Mouse (Mus musculus) right cerebral cortex, postnatal 10 days (tissue): ENCODE results near the gene Cdk2ap2.
A peak's percentile ranks its signal among the peaks of the same experiment; 100 is the strongest.

ENCODE experiments used
- DNase-seq, 2 experiments: peaks; one replicate each; pipeline ENCODE4 v3.0.0; 2021; ENCODE audit warnings: low spot score in 2 of 2

Cdk2ap2 gene

DNA sequence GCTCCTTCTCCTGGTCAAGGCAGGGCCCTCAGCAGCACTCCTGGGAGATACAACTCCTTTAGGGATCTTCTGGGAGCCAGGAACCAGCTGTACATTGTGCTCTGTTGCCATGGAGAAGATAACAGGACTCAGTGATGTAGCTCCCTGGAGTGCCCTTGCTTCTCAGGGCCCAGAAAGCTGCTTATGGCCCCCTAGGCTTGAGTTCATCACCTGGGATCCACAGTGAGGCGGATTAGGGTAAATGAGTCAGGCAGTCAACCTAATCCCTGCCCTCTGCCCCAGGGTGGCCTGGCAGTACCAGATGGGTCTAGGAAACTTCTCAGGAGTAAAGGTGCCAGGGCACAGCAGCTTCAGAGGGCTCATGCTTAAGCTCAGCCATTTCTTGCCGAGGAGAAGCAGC, 42.5 kb downstream of the Cdk2ap2 start, which contains the start of gene Gpr152:
Gene Gpr152 (plus strand): TSS at position 342 of the 400 bp plus-strand sequence.
- no peak for DNase-seq

DNA sequence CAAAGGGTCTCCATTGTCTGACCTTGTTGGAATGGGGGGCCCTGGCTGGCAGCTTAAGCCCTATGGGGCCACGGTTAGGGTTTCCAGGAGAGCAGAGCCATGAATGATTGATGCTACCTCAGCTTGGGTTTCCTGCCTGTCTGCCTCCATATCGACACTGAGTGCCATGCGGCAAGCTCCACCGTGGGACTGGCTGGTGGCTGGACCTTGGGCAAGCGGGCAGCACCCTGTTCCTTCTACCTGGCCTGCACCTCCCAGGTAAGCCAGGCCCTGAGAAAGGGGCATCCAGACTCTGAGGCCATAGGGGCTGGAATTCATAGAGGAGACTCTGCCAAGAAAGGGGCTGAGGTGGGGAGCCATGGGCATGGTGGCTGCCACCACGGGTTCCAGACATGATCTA, 43.2 kb downstream of the Cdk2ap2 start:
- DNase-seq = no peak

DNA sequence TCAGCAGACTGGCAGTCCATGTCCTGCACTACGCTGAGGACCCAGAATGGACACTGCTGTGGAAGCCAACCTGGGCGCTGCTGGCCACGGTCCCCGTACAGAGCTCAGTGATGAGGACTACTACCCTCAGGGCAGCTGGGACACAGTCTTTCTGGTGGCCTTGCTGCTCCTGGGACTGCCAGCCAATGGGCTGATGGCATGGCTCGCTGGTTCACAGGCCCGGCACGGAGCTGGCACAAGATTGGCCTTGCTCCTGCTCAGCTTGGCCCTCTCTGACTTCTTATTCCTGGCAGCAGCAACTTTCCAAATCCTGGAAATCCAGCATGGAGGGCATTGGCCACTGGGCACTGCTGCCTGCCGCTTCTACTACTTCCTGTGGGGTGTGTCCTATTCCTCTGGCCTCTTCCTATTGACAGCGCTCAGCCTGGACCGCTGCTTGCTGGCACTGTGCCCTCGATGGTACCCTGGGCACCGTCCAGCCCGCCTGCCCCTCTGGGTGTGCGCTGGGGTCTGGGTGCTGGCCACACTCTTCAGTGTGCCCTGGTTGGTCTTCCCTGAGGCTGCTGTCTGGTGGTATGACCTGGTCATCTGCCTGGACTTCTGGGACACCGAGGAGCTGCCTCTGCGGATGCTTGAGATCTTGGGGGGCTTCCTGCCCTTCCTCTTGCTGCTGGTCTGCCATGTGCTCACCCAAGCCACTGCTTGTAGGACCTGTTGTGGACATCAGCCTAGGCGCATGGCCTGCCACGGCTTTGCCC, 45.6 kb downstream of the Cdk2ap2 start:
- no peak for DNase-seq

DNA sequence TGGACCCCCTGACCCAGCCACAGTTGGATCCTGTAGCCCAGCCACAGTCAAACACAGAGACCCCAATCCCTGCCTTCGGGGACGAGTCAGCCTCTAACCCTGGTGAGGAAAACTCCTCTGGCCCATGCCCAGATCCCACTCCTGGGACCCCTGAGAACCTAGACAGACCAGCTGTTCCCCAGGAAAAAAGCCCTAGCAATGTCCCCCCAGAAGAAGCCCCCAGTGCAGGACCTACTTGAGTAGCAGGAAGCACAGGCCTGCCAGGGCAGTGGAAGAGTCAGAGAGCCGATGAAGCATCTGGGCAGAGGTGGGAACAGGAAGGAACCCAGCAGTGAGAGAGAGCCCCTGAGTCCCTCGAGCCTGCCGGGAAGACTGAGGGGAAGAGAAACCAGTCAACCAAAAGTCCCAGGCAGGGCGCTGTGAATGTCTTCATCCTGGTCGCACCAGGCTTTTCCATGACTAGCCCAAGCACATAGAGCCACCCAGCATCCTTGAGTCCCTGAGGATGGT, 46.8 kb downstream of the Cdk2ap2 start, which contains the start of gene Cabp4:
Gene Cabp4 (minus strand): TSS at position 275 of the 510 bp plus-strand sequence.
- no peak for DNase-seq

DNA sequence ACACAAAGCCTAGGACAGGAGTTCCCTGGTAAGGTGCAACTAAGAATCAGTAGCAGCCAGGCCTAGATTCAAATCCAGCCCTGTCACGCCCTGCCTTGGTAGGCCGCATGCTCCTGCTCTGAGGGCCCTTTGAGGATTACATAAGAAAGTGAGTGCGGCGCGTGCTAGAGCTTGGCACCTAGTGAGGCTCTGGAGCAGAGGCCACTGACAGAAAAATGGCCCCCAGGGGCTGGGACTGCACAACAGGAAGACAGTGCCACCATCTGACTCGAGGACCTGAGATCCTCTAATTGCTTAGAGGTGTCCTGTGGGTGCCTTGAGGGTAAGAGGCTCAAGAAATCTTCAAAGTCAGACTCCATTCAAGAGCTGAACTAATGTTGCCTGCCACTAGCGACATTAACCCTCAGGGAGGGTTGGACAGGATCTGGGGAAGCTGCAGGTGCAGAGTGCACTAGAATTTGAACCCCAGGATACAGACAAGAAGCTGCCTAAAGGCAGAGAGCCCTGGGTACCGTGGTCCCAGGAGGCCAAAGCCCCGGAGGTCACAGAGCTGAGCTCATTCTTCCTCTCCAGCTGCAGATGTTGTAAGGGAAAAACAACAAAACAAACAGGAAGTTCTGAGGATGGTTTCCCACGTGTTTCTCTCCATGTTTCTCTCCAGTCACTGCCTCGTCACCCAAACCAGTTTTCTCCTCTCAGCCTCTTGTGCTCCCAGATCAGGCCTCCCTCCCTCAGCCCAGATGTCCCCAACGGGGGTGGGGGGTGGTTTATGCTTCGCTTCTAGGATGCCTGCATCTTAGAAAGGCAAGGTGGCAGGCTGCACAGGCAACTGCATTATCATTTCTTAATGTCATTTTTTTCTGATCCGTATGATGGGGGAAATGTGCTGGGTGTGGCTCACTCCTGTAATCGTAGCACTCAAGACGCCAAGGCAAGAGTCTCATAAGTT, 47.8 kb downstream of the Cdk2ap2 start:
- no peak for DNase-seq

DNA sequence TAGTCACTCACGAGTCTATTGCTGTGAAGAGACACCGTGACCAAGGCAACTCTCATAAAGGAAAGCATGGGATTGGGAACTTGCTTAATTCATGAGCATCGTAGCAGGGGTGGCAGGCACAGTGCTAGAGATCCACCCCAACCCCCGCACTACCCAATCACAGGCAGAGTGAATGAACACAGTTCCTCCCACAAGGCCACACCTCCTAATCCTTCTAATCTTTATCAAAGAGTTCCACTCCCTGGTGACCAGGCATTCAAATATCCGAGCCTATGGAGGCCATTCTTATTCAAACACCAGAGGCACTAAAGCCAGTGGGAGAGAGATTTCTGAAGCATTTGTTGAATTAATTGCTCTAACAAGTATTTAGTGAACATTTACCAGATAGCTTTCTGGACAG, 49.0 kb downstream of the Cdk2ap2 start:
- no peak for DNase-seq

DNA sequence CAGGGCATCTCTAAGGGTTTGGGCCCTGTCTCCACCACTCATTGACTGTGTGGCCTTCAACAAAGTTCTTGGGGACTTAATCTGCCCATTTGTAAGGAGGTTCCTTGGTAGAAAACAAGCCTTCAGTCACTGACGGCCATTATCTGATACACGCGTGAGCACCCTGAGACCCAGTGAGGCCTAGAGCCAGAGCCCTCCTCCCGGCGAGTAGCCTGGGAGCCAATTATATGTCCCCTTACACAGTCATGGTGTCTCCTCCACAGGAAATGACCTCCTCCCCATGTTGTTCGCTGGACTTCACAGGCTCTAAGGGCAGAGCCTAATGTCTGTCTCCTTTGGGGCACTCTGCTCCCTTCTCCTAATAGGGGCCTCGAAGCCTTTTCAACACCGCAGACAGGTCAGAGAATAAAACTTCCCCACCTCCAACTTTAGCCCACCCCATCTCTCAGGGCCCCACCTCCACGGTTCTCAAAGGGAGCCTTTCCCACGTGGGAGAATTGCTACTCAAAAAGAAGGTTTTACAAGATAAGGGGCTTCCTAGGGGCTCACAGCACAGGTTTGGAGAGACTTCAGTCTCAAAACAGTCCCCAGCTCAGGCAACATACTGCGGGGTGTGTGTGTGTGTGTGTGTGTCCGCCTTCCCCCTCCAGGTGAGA, 49.5 kb downstream of the Cdk2ap2 start:
- DNase-seq = no peak

DNA sequence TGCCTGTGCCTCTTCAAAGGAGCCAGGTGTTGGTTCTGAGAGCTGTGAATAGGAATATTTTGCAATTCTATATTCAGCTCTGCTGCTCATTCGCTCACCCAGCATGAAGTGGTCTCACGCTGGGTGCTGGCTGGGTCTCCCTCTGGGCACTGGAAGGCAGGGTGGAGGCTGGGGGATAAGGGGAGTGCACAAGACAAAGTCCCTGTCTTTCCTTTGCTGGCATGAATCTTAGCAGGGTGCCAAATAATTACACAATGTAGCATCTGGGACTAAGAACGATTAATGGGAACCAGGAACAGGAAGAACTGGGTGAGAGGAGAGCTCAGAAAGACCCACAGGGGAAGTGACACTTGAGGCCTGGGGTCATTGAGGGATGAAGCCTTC, 50.0 kb downstream of the Cdk2ap2 start:
- no peak for DNase-seq

DNA sequence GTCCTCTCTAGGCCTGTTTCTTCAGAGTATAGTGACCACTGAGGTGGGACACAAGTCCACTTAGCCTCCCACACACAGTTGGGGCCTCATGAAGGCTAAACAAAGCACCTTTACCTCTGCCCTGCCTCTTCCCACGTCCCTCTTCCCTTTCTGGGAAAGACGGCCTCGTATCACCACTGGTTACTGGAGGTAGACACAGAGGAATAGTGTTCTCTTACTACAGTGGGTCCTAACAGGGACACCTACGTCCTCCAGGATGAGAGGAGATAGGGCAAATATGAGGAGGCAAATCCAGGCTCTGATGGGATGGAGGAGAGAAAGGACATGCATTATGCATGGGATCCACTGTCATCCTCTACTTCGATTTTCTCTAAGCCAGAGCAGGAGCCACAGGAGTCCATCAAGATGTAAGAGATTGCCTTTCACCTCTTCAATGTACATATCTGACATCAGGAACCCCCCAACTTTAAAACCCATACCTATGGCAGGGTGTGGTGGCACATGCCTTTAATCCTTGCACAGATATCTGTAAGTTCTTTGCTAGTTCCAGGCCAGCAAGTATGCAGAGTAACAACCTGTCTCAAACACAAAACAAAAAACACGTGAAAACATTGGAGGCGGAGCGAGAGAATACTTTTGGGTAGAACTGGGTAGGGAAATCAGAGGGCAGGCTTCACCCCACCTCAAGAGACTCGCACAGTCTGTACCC, 51.0 kb downstream of the Cdk2ap2 start:
- no peak for DNase-seq

DNA sequence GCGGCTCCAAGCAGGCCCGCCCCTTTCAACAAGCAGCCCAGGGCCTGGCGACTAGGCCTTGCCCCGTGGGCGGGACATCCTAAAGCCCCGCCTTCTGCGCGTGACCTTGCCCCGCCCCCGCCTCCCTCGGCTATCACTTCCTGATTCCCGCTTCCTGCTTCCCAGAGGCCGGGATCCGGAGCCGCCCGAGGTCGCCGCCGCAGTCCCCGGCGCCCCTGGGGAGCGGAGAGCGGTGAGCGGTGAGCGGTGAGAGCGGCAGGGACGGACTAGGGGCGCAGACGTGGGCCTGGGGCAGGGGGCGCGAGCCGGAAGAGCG, 51.5 kb downstream of the Cdk2ap2 start, which contains the start of gene Coro1b:
Gene Coro1b (plus strand): TSS at position 129 of the 316 bp plus-strand sequence.
- DNase-seq = peak; percentile 96
